Mouse (Mus musculus) limb, embryonic 11.5 days (tissue): ENCODE results near the gene Zfp282. TPM values are rescaled to one million over a fixed set of nuclear protein-coding genes. Genes with fewer than 3 reads are reported as not detected.

ENCODE experiments used
- ATAC-seq: fragments of 200-750 bp; cut with Nextera tagmentation; 2 replicates; pipeline ENCODE4 v1.8.0; 2017; ENCODE audit warnings: low read depth; ENCODE audit not compliant: insufficient number of reproducible peaks, low FRiP score, low TSS enrichment
- DNase-seq: peaks from one replicate; pipeline ENCODE4 v3.0.0-alpha.2; 2015; ENCODE audit warnings: low spot score
- H3K27ac ChIP-seq: fragments of 300-500 bp; sonication (generic); replicated peaks from 2 replicates; pipeline ENCODE4 v1.5.1; 2014; ENCODE audit warnings: low read depth, mild to moderate bottlenecking, low read length
- H3K27me3 ChIP-seq: fragments of 300-500 bp; sonication (generic); 2 replicates; pipeline ENCODE4 v1.6.1; 2014; ENCODE audit warnings: mild to moderate bottlenecking, low read length, mixed read lengths; ENCODE audit not compliant: control insufficient read depth, insufficient read depth
- H3K36me3 ChIP-seq: fragments of 300-500 bp; sonication (generic); 2 replicates; pipeline ENCODE4 v1.6.1; 2014; ENCODE audit warnings: mild to moderate bottlenecking, low read length, moderate library complexity, mixed read lengths; ENCODE audit not compliant: control insufficient read depth, insufficient read depth
- H3K4me1 ChIP-seq: fragments of 300-500 bp; sonication (generic); 2 replicates; pipeline ENCODE4 v1.6.1; 2014; ENCODE audit warnings: low read length, mixed read lengths; ENCODE audit not compliant: control insufficient read depth, insufficient read depth
- H3K4me2 ChIP-seq: fragments of 300-500 bp; sonication (generic); 2 replicates; pipeline ENCODE4 v1.6.1; 2014; ENCODE audit warnings: low read depth, mild to moderate bottlenecking, moderate library complexity; ENCODE audit not compliant: severe bottlenecking
- H3K4me3 ChIP-seq: fragments of 300-500 bp; sonication (generic); 2 replicates; pipeline ENCODE4 v1.5.1; 2014; ENCODE audit warnings: low read depth, low read length
- H3K9ac ChIP-seq: fragments of 300-500 bp; sonication (generic); 2 replicates; pipeline ENCODE4 v1.6.1; 2014; ENCODE audit warnings: mild to moderate bottlenecking, low read length
- H3K9me3 ChIP-seq: fragments of 300-500 bp; sonication (generic); 2 replicates; pipeline ENCODE4 v1.6.1; 2016; ENCODE audit warnings: low read length; ENCODE audit not compliant: control insufficient read depth
- WGBS: fragments of 180-500 bp; shearing (Covaris S2); extraction: QIAGEN DNeasy Blood & Tissue Kit; methylation state at CpG from one replicate; pipeline ENCODE4 v1.1.7; 2014; 5-methylcytosine and 5-hydroxymethylcytosine counted together
- polyA plus RNA-seq: library from polyadenylated mRNA; unstranded; fragments of >200 nt; fragmentation: Nextera tagmentation; extraction: Ambion mirVana; gene quantifications from 2 replicates; pipeline ENCODE4 v1.2.1, GENCODE M21; 2014

The Zfp282 gene
- polyA plus RNA-seq, 1 experiment from 2014 or later, result 12.9 TPM

- DNase-seq, result no peak
- no peaks in the 10 kb centered on the region for H3K9me3 ChIP-seq
- no peaks in the 10 kb centered on the region for H3K27me3 ChIP-seq
- peaks cover 11% of the 10 kb centered on the region for H3K4me1 ChIP-seq
- H3K4me3 ChIP-seq, result peak overlapping the region; percentile 78
- WGBS, result 3% methylated on average over 11 of the region's 11 CpGs
- peaks cover 13% of the 10 kb centered on the region; the same call in 1 of the 2 replicates for H3K36me3 ChIP-seq
- peak overlapping the region; percentile 85 for H3K4me2 ChIP-seq
- H3K27ac ChIP-seq, result peak overlapping the region; percentile 95
- peak overlapping the region; percentile 94 for H3K9ac ChIP-seq
- ATAC-seq, result no peak
These were observed 1.1 kb downstream of the Zfp282 start for GRCm38 (mm10) chr6:47878133-47878514.

GRCm38 (mm10) chr6:47878593-47878992, 1.6 kb downstream of the Zfp282 start:
- Histone ChIP-seq H3K9me3 (no peaks in the 10 kb centered on the region), H3K27ac (no peak overlapping the region), H3K9ac (peak overlapping the region; percentile 94), H3K4me1 (peaks cover 11% of the 10 kb centered on the region), H3K4me2 (peak overlapping the region; percentile 85), H3K27me3 (no peaks in the 10 kb centered on the region), H3K4me3 (peak overlapping the region; percentile 78), H3K36me3 (peaks cover 13% of the 10 kb centered on the region; the same call in 1 of the 2 replicates)
- 52% methylated on average over 3 of the region's 3 CpGs for WGBS
- DNase-seq, result no peak
- ATAC-seq, result no peak

GRCm38 (mm10) chr6:47879049-47879716, 2.2 kb downstream of the Zfp282 start:
- Histone ChIP-seq H3K36me3 (peaks cover 13% of the 10 kb centered on the region; the same call in 1 of the 2 replicates), H3K27me3 (no peaks in the 10 kb centered on the region), H3K4me1 (peaks cover 11% of the 10 kb centered on the region), H3K4me3 (no peak overlapping the region), H3K4me2 (peak overlapping the region; percentile 85), H3K27ac (no peak overlapping the region), H3K9ac (peak overlapping the region; percentile 94; the same call in 1 of the 2 replicates), H3K9me3 (no peaks in the 10 kb centered on the region)
- DNase-seq (no peak), ATAC-seq (no peak)
- WGBS, result 76% methylated on average over 4 of the region's 4 CpGs

- peaks cover 13% of the 10 kb centered on the region; the same call in 1 of the 2 replicates for H3K36me3 ChIP-seq
- H3K27me3 ChIP-seq, result no peaks in the 10 kb centered on the region
- 92% methylated on average over 10 of the region's 10 CpGs for WGBS
- peaks cover 11% of the 10 kb centered on the region for H3K4me1 ChIP-seq
- H3K9me3 ChIP-seq, result no peaks in the 10 kb centered on the region
- DNase-seq, result no peak
- no peak overlapping the region for H3K4me3 ChIP-seq
- no peak overlapping the region for H3K27ac ChIP-seq
- no peak for ATAC-seq
- no peak overlapping the region for H3K4me2 ChIP-seq
- no peak overlapping the region for H3K9ac ChIP-seq
These were observed 3.2 kb downstream of the Zfp282 start for GRCm38 (mm10) chr6:47880166-47880565.

GRCm38 (mm10) chr6:47888812-47889383, 11.9 kb downstream of the Zfp282 start:
- no peaks in the 10 kb centered on the region for H3K4me1 ChIP-seq
- peaks cover 13% of the 10 kb centered on the region; the same call in 1 of the 2 replicates for H3K36me3 ChIP-seq
- DNase-seq (no peak), ATAC-seq (no peak)
- WGBS, result 89% methylated on average over 8 of the region's 8 CpGs
- H3K4me2 ChIP-seq, result no peak overlapping the region
- H3K9ac ChIP-seq, result no peak overlapping the region
- H3K9me3 ChIP-seq, result no peaks in the 10 kb centered on the region
- H3K4me3 ChIP-seq, result no peak overlapping the region
- H3K27ac ChIP-seq, result no peak overlapping the region
- no peaks in the 10 kb centered on the region for H3K27me3 ChIP-seq

GRCm38 (mm10) chr6:47899416-47899815, 22.4 kb downstream of the Zfp282 start:
- Histone ChIP-seq H3K27me3 (peaks cover under 1% of the 10 kb centered on the region; the same call in 1 of the 2 replicates), H3K36me3 (peaks cover 9% of the 10 kb centered on the region; the same call in 1 of the 2 replicates), H3K27ac (no peak overlapping the region), H3K9me3 (no peaks in the 10 kb centered on the region), H3K4me3 (no peak overlapping the region), H3K4me1 (no peaks in the 10 kb centered on the region), H3K4me2 (no peak overlapping the region), H3K9ac (no peak overlapping the region)
- 94% methylated on average over 6 of the region's 6 CpGs for WGBS
- DNase-seq (no peak), ATAC-seq (no peak)

- DNase-seq, result no peak
- Histone ChIP-seq H3K27me3 (peaks cover 4% of the 10 kb centered on the region; the same call in 1 of the 2 replicates), H3K4me2 (no peak overlapping the region), H3K36me3 (peaks cover 24% of the 10 kb centered on the region), H3K27ac (no peak overlapping the region), H3K4me3 (no peak overlapping the region), H3K9ac (no peak overlapping the region), H3K9me3 (no peaks in the 10 kb centered on the region), H3K4me1 (no peaks in the 10 kb centered on the region)
- 86% methylated on average over 4 of the region's 4 CpGs for WGBS
- no peak for ATAC-seq
These were observed 26.6 kb downstream of the Zfp282 start for GRCm38 (mm10) chr6:47903587-47903986.

- peaks cover 22% of the 10 kb centered on the region for H3K36me3 ChIP-seq
- H3K27ac ChIP-seq, result no peak overlapping the region
- H3K27me3 ChIP-seq, result peaks cover 4% of the 10 kb centered on the region; the same call in 1 of the 2 replicates
- WGBS, result 28% methylated on average over 19 of the region's 19 CpGs
- DNase-seq (no peak), ATAC-seq (no peak)
- no peak overlapping the region for H3K4me3 ChIP-seq
- no peak overlapping the region for H3K9ac ChIP-seq
- no peak overlapping the region for H3K4me2 ChIP-seq
- no peaks in the 10 kb centered on the region for H3K9me3 ChIP-seq
- no peaks in the 10 kb centered on the region for H3K4me1 ChIP-seq
These were observed 27.4 kb downstream of the Zfp282 start for GRCm38 (mm10) chr6:47904361-47904760.
